Mouse (Mus musculus): ENCODE measurements around the gene Eef1e1. TPM values are rescaled to one million over a fixed set of nuclear protein-coding genes. Genes with fewer than 3 reads are reported as not detected.

Gene Eef1e1
- polyA plus RNA-seq, 1 experiment from 2014 or later: 45.7 TPM

DNA sequence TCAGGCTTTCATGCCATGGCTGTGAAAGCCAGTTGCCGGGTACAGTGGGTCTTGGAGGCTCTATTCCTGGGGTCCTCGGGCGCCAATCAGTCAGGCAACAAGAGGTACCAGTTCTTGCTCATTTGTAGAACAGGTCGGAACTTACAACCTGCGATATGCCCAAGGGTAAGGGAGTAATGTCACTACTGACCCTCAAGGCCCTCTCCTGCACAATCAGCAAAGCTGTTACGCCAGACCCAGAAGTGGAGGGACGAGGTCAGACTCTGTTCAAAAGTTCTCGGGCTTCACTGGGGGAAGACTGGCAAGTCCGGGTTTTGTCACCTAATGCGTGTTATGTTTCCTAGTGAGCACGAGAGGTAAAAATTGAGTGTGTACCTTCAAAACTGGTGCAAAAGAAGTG is 58.0 kb downstream of the Eef1e1 start:
- WGBS: 85% methylated on average over 11 of the region's 11 CpGs
- no peaks in the 10 kb centered on the region for H3K36me3 ChIP-seq
- H3K4me3 ChIP-seq (replicated peaks): no peak overlapping the region
- no peak overlapping the region for H3K4me2 ChIP-seq
- no peaks in the 10 kb centered on the region for H3K9me3 ChIP-seq
- H3K27ac ChIP-seq: no peak overlapping the region
- 0 out of 2 replicates have a peak, but pooled peaks cover 4% of the 10 kb centered on the region for H3K4me1 ChIP-seq
- H3K27me3 ChIP-seq (replicated peaks): no peaks in the 10 kb centered on the region
- no peak overlapping the region for H3K9ac ChIP-seq
- ATAC-seq (ENCODE audit: insufficient read depth, low FRiP score, low read depth): no peak

GRCm38 (mm10) chr13:38597076-38597475 is 61.8 kb downstream of the Eef1e1 start:
- no peak overlapping the region for H3K9ac ChIP-seq
- H3K27ac ChIP-seq: no peak overlapping the region
- H3K4me3 ChIP-seq (replicated peaks): no peak overlapping the region
- no peak overlapping the region for H3K4me2 ChIP-seq
- H3K4me1 ChIP-seq: 0 out of 2 replicates have a peak, but pooled peaks cover under 1% of the 10 kb centered on the region
- H3K36me3 ChIP-seq: no peaks in the 10 kb centered on the region
- no peaks in the 10 kb centered on the region for H3K9me3 ChIP-seq
- ATAC-seq (ENCODE audit: insufficient read depth, low FRiP score, low read depth): no peak
- H3K27me3 ChIP-seq (replicated peaks): no peaks in the 10 kb centered on the region
- 61% methylated on average over 3 of the region's 3 CpGs for WGBS

GRCm38 (mm10) chr13:38596461-38596860 is 62.4 kb downstream of the Eef1e1 start:
- Histone ChIP-seq H3K36me3 (no peaks in the 10 kb centered on the region), H3K4me2 (no peak overlapping the region), H3K9me3 (no peaks in the 10 kb centered on the region), H3K9ac (no peak overlapping the region), H3K4me3 (replicated peaks) (no peak overlapping the region), H3K27me3 (replicated peaks) (no peaks in the 10 kb centered on the region), H3K27ac (no peak overlapping the region), H3K4me1 (no peaks in the 10 kb centered on the region)
- no peak for ATAC-seq (ENCODE audit: insufficient read depth, low FRiP score, low read depth)
- WGBS: 71% methylated on average over 4 of the region's 4 CpGs

Other genes with a start within 250 kb of the Eef1e1 start
- 266 and 280 TPM in 2 replicates for gene Txndc5, start 130.2 kb downstream of the Eef1e1 start, polyA plus RNA-seq (2015; fragmentation: Nextera tagmentation; extraction: Ambion mirVana)
- gene Bloc1s5, start 23.9 kb downstream of the Eef1e1 start, polyA plus RNA-seq (2015; fragmentation: Nextera tagmentation; extraction: Ambion mirVana): 15.5 and 17.2 TPM in 2 replicates